Mouse (Mus musculus): ENCODE results near the gene Mapk3. TPM values are rescaled to one million over a fixed set of nuclear protein-coding genes. Genes with fewer than 3 reads are reported as not detected.
"Not testable (repeated sequence)": the region's sequence is repeated elsewhere in the genome, so short reads cannot be mapped to it uniquely, and the experiment has no call there.

The Mapk3 gene
- total and polyA plus RNA-seq, 3 experiments, result 22.4 to 48.5 (median 25.3) TPM

DNA sequence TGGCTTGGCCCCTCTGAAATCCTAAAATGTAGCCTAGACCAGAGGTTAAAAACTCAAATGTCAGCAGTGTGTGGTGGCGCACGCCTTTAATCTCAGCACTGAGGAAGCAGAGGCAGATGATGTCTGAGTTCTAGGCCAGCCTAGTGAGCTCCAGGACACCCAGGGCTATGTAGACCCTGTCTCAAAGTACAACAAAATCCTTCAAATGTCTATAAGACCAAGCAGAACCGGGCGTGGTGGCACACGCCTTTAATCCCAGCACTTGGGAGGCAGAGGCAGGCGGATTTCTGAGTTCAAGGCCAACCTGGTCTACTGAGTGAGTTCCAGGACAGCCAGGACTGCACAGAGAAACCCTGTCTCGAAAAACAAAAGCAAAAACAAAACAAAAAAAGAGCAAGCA, 19.7 kb downstream of the Mapk3 start:
- in situ Hi-C loops (cut with MboI; ENCODE audit: low pct_ligation_motif_present, low pct_unique_long_range_greater_than_20kb, low sequenced_read_pairs); DNase-seq (ENCODE audit: extremely low read depth); H3K27ac ChIP-seq (ENCODE audit: insufficient read depth, low read depth); H3K9ac ChIP-seq (ENCODE audit: insufficient read depth, low read depth); H3K9me3 ChIP-seq (replicated peaks; ENCODE audit: low read length); H3K4me2 ChIP-seq (ENCODE audit: insufficient read depth, low read depth, poor library complexity, severe bottlenecking); H3K4me3 ChIP-seq (replicated peaks in 1 of 3; ENCODE audit: low read depth in 2 of 3, low read length in 2 of 3, poor library complexity in 1 of 3); dilution Hi-C loops (cut with MboI; ENCODE audit: extremely low pct_ligation_motif_present, extremely low pct_unique_long_range_greater_than_20kb, low sequenced_read_pairs); H3K27me3 ChIP-seq (replicated peaks); H3K79me2 ChIP-seq (replicated peaks; ENCODE audit: control insufficient read depth, extremely low read depth, insufficient read depth, poor library complexity, severe bottlenecking): not testable (repeated sequence)
- peaks cover 51 to 64% of the 10 kb centered on the region in 2 experiments for H3K36me3 ChIP-seq (replicated peaks in 1 of 2; ENCODE audit: control insufficient read depth in 1 of 2, insufficient read depth in 1 of 2, low read length in 1 of 2)
- H3K4me1 ChIP-seq (ENCODE audit: control insufficient read depth in 1 of 2, insufficient read depth in 2 of 2), result peaks cover 14 to 81% of the 10 kb centered on the region in 2 experiments

- Histone ChIP-seq H3K4me3 (replicated peaks in 1 of 3; ENCODE audit: low read depth in 2 of 3, low read length in 2 of 3, poor library complexity in 1 of 3) (no peak overlapping the region), H3K4me1 (ENCODE audit: control insufficient read depth in 1 of 2, insufficient read depth in 2 of 2) (peaks cover 14 to 82% of the 10 kb centered on the region in 2 experiments), H3K36me3 (replicated peaks in 1 of 2; ENCODE audit: control insufficient read depth in 1 of 2, insufficient read depth in 1 of 2, low read length in 1 of 2) (peaks cover 63 to 76% of the 10 kb centered on the region in 2 experiments)
- TF ChIP-seq POLR2A (IDR thresholded peaks at IDR 0.05; ENCODE audit: low read depth, low read length) (peak; percentile 27; the same call in 1 of the 2 replicates), KAT2A (IDR thresholded peaks at IDR 0.05; ENCODE audit: insufficient replicate concordance, low read length) (no peak), SIN3A (IDR thresholded peaks at IDR 0.05; ENCODE audit: low read length) (no peak), TCF12 (IDR thresholded peaks at IDR 0.05; ENCODE audit: low read depth, low read length) (no peak), CHD1 (IDR thresholded peaks at IDR 0.05; ENCODE audit: low read depth, low read length) (no peak), RCOR1 (conservative IDR thresholded peaks at IDR 0.05; ENCODE audit: low read depth, low read length) (no peak), GABPA (IDR thresholded peaks at IDR 0.05; ENCODE audit: insufficient replicate concordance, low read depth, low read length) (no peak), ETS1 (conservative IDR thresholded peaks at IDR 0.05; ENCODE audit: low read depth, low read length) (no peak), E2F4 (IDR thresholded peaks at IDR 0.05; ENCODE audit: insufficient replicate concordance, low read depth, low read length) (no peak), CTCF (conservative IDR thresholded peaks at IDR 0.05 in 1 of 2, IDR thresholded peaks at IDR 0.05 in 1 of 2; ENCODE audit: low read depth in 2 of 2, low read length in 2 of 2) (peak; percentile 80 to 85; a peak in 3 of 4 replicates), BHLHE40 (IDR thresholded peaks at IDR 0.05; ENCODE audit: low read depth, low read length) (no peak), RAD21 (IDR thresholded peaks at IDR 0.05; ENCODE audit: low read depth, low read length) (peak; percentile 27), ZC3H11A (IDR thresholded peaks at IDR 0.05; ENCODE audit: low read depth, low read length) (no peak), SMC3 (IDR thresholded peaks at IDR 0.05; ENCODE audit: low read depth, low read length) (peak; percentile 74), HCFC1 (IDR thresholded peaks at IDR 0.05; ENCODE audit: low read depth, low read length) (no peak; the same call in 1 of the 2 replicates), MYC (IDR thresholded peaks at IDR 0.05; ENCODE audit: low read depth, low read length) (peak; percentile 68), NRF1 (IDR thresholded peaks at IDR 0.05; ENCODE audit: low read depth, low read length) (no peak), UBTF (IDR thresholded peaks at IDR 0.05; ENCODE audit: low read depth, low read length) (no peak), ELF1 (IDR thresholded peaks at IDR 0.05; ENCODE audit: low read depth, low read length) (no peak), MEF2A (IDR thresholded peaks at IDR 0.05; ENCODE audit: borderline replicate concordance, low read depth, low read length) (no peak), USF1 (IDR thresholded peaks at IDR 0.05; ENCODE audit: low read depth, low read length) (no peak), IRF4 (IDR thresholded peaks at IDR 0.05; ENCODE audit: low read depth, low read length) (no peak), ZNF384 (IDR thresholded peaks at IDR 0.05; ENCODE audit: low read depth, low read length) (no peak), MXI1 (IDR thresholded peaks at IDR 0.05; ENCODE audit: low read depth, low read length) (no peak), PAX5 (IDR thresholded peaks at IDR 0.05; ENCODE audit: low read length) (no peak), NELFE (IDR thresholded peaks at IDR 0.05; ENCODE audit: low read depth, low read length) (no peak), EP300 (IDR thresholded peaks at IDR 0.05; ENCODE audit: low read length) (no peak), MAX (IDR thresholded peaks at IDR 0.05; ENCODE audit: low read length) (peak; percentile 43; the same call in 1 of the 2 replicates), JUND (conservative IDR thresholded peaks at IDR 0.05; ENCODE audit: low read depth, low read length) (no peak), TBP (conservative IDR thresholded peaks at IDR 0.05; ENCODE audit: low read depth, low read length) (no peak), CHD2 (IDR thresholded peaks at IDR 0.05; ENCODE audit: low read length) (no peak)
Measured at GRCm38 (mm10) chr7:126779983-126780970, 20.9 kb downstream of the Mapk3 start.

More at GRCm38 (mm10) chr7:126779983-126780970, 20.9 kb downstream of the Mapk3 start:
- in situ Hi-C loops (cut with MboI; ENCODE audit: low pct_ligation_motif_present, low pct_unique_long_range_greater_than_20kb, low sequenced_read_pairs), result loop anchor here (5.0 kb wide), 3 partner anchors 78 to 997 kb away; partner anchors contain the start of gene Setd1a
- no peak overlapping the region for H3K9ac ChIP-seq (ENCODE audit: insufficient read depth, low read depth)
- H3K79me2 ChIP-seq (replicated peaks; ENCODE audit: control insufficient read depth, extremely low read depth, insufficient read depth, poor library complexity, severe bottlenecking), result peaks cover 2% of the 10 kb centered on the region; the same call in 1 of the 2 replicates
- H3K4me2 ChIP-seq (ENCODE audit: insufficient read depth, low read depth, poor library complexity, severe bottlenecking), result no peak overlapping the region
- H3K9me3 ChIP-seq (replicated peaks; ENCODE audit: low read length), result peaks cover 5% of the 10 kb centered on the region
- DNase-seq (ENCODE audit: extremely low read depth), result peak; percentile 80
- no peak overlapping the region for H3K27ac ChIP-seq (ENCODE audit: insufficient read depth, low read depth)
- dilution Hi-C loops (cut with MboI; ENCODE audit: extremely low pct_ligation_motif_present, extremely low pct_unique_long_range_greater_than_20kb, low sequenced_read_pairs), result no loop called here
- no peaks in the 10 kb centered on the region for H3K27me3 ChIP-seq (replicated peaks)
